Mouse (Mus musculus): ENCODE results near the gene Hrh2. TPM values are rescaled to one million over a fixed set of nuclear protein-coding genes. Genes with fewer than 3 reads are reported as not detected.

The Hrh2 gene
- polyA plus RNA-seq, 1 experiment from 2014 or later = not detected

- Histone ChIP-seq H3K9me3 (ENCODE audit: control insufficient read depth, low read length) (no peaks in the 10 kb centered on the region), H3K9ac (ENCODE audit: low read length) (no peak overlapping the region), H3K4me2 (no peak overlapping the region), H3K27me3 (ENCODE audit: control insufficient read depth, insufficient read depth, low read length) (no peaks in the 10 kb centered on the region), H3K4me3 (ENCODE audit: low read depth, low read length) (no peak overlapping the region), H3K27ac (ENCODE audit: low read depth, low read length) (no peak overlapping the region), H3K4me1 (ENCODE audit: control insufficient read depth, insufficient read depth, low read length) (no peaks in the 10 kb centered on the region), H3K36me3 (ENCODE audit: control insufficient read depth, insufficient read depth, low read length) (no peaks in the 10 kb centered on the region)
- no peak for ATAC-seq (ENCODE audit: low FRiP score)
- WGBS = 84% methylated on average over 10 of the region's 10 CpGs
- peak; percentile 39 for DNase-seq (ENCODE audit: low spot score, missing footprints)
These were observed 20.6 kb upstream of the Hrh2 start for GRCm38 (mm10) chr13:54171346-54171745.

GRCm38 (mm10) chr13:54171761-54172160 is 20.2 kb upstream of the Hrh2 start:
- Histone ChIP-seq H3K27ac (ENCODE audit: low read depth, low read length) (no peak overlapping the region), H3K9me3 (ENCODE audit: control insufficient read depth, low read length) (no peaks in the 10 kb centered on the region), H3K4me3 (ENCODE audit: low read depth, low read length) (no peak overlapping the region), H3K4me2 (no peak overlapping the region), H3K36me3 (ENCODE audit: control insufficient read depth, insufficient read depth, low read length) (no peaks in the 10 kb centered on the region), H3K27me3 (ENCODE audit: control insufficient read depth, insufficient read depth, low read length) (no peaks in the 10 kb centered on the region), H3K9ac (ENCODE audit: low read length) (no peak overlapping the region), H3K4me1 (ENCODE audit: control insufficient read depth, insufficient read depth, low read length) (no peaks in the 10 kb centered on the region)
- 76% methylated on average over 3 of the region's 3 CpGs for WGBS
- peak; percentile 66 for DNase-seq (ENCODE audit: low spot score, missing footprints)
- no peak for ATAC-seq (ENCODE audit: low FRiP score)

GRCm38 (mm10) chr13:54173941-54174340 is 18.0 kb upstream of the Hrh2 start:
- no peaks in the 10 kb centered on the region for H3K9me3 ChIP-seq (ENCODE audit: control insufficient read depth, low read length)
- no peak overlapping the region for H3K4me2 ChIP-seq
- H3K4me1 ChIP-seq (ENCODE audit: control insufficient read depth, insufficient read depth, low read length) = no peaks in the 10 kb centered on the region
- no peak overlapping the region for H3K27ac ChIP-seq (ENCODE audit: low read depth, low read length)
- H3K36me3 ChIP-seq (ENCODE audit: control insufficient read depth, insufficient read depth, low read length) = no peaks in the 10 kb centered on the region
- 89% methylated on average over 2 of the region's 2 CpGs for WGBS
- no peak overlapping the region for H3K9ac ChIP-seq (ENCODE audit: low read length)
- DNase-seq (ENCODE audit: low spot score, missing footprints) (peak; percentile 59), ATAC-seq (ENCODE audit: low FRiP score) (no peak)
- H3K4me3 ChIP-seq (ENCODE audit: low read depth, low read length) = no peak overlapping the region
- H3K27me3 ChIP-seq (ENCODE audit: control insufficient read depth, insufficient read depth, low read length) = no peaks in the 10 kb centered on the region

- Histone ChIP-seq H3K4me2 (no peak overlapping the region), H3K27ac (ENCODE audit: low read depth, low read length) (no peak overlapping the region), H3K27me3 (ENCODE audit: control insufficient read depth, insufficient read depth, low read length) (no peaks in the 10 kb centered on the region), H3K36me3 (ENCODE audit: control insufficient read depth, insufficient read depth, low read length) (no peaks in the 10 kb centered on the region), H3K9ac (ENCODE audit: low read length) (no peak overlapping the region), H3K4me3 (ENCODE audit: low read depth, low read length) (no peak overlapping the region), H3K9me3 (ENCODE audit: control insufficient read depth, low read length) (no peaks in the 10 kb centered on the region), H3K4me1 (ENCODE audit: control insufficient read depth, insufficient read depth, low read length) (no peaks in the 10 kb centered on the region)
- ATAC-seq (ENCODE audit: low FRiP score) (no peak), DNase-seq (ENCODE audit: low spot score, missing footprints) (no peak)
- 87% methylated on average over 4 of the region's 4 CpGs for WGBS
These were observed 17.2 kb upstream of the Hrh2 start for GRCm38 (mm10) chr13:54174703-54175102.

- no peaks in the 10 kb centered on the region for H3K9me3 ChIP-seq (ENCODE audit: control insufficient read depth, low read length)
- no peak for ATAC-seq (ENCODE audit: low FRiP score)
- H3K4me2 ChIP-seq = no peak overlapping the region
- H3K4me1 ChIP-seq (ENCODE audit: control insufficient read depth, insufficient read depth, low read length) = no peaks in the 10 kb centered on the region
- 91% methylated on average over 8 of the region's 8 CpGs for WGBS
- H3K36me3 ChIP-seq (ENCODE audit: control insufficient read depth, insufficient read depth, low read length) = no peaks in the 10 kb centered on the region
- no peak overlapping the region for H3K4me3 ChIP-seq (ENCODE audit: low read depth, low read length)
- DNase-seq (ENCODE audit: low spot score, missing footprints) = peak; percentile 39
- H3K27ac ChIP-seq (ENCODE audit: low read depth, low read length) = no peak overlapping the region
- H3K27me3 ChIP-seq (ENCODE audit: control insufficient read depth, insufficient read depth, low read length) = no peaks in the 10 kb centered on the region
- H3K9ac ChIP-seq (ENCODE audit: low read length) = no peak overlapping the region
These were observed 16.5 kb upstream of the Hrh2 start for GRCm38 (mm10) chr13:54175426-54175825.

- Histone ChIP-seq H3K36me3 (ENCODE audit: control insufficient read depth, insufficient read depth, low read length) (no peaks in the 10 kb centered on the region), H3K9ac (ENCODE audit: low read length) (no peak overlapping the region), H3K4me2 (no peak overlapping the region), H3K4me1 (ENCODE audit: control insufficient read depth, insufficient read depth, low read length) (no peaks in the 10 kb centered on the region), H3K27ac (ENCODE audit: low read depth, low read length) (no peak overlapping the region), H3K27me3 (ENCODE audit: control insufficient read depth, insufficient read depth, low read length) (no peaks in the 10 kb centered on the region), H3K4me3 (ENCODE audit: low read depth, low read length) (no peak overlapping the region), H3K9me3 (ENCODE audit: control insufficient read depth, low read length) (no peaks in the 10 kb centered on the region)
- ATAC-seq (ENCODE audit: low FRiP score) = no peak
- no peak for DNase-seq (ENCODE audit: low spot score, missing footprints)
- 86% methylated on average over 4 of the region's 4 CpGs for WGBS
These were observed 15.4 kb upstream of the Hrh2 start for GRCm38 (mm10) chr13:54176406-54177020.

GRCm38 (mm10) chr13:54177346-54177745 is 14.6 kb upstream of the Hrh2 start:
- H3K9me3 ChIP-seq (ENCODE audit: control insufficient read depth, low read length) = no peaks in the 10 kb centered on the region
- H3K9ac ChIP-seq (ENCODE audit: low read length) = no peak overlapping the region
- H3K4me1 ChIP-seq (ENCODE audit: control insufficient read depth, insufficient read depth, low read length) = no peaks in the 10 kb centered on the region
- no peak overlapping the region for H3K4me3 ChIP-seq (ENCODE audit: low read depth, low read length)
- 83% methylated on average over 2 of the region's 2 CpGs for WGBS
- no peaks in the 10 kb centered on the region for H3K36me3 ChIP-seq (ENCODE audit: control insufficient read depth, insufficient read depth, low read length)
- DNase-seq (ENCODE audit: low spot score, missing footprints) = no peak
- ATAC-seq (ENCODE audit: low FRiP score) = no peak
- no peak overlapping the region for H3K27ac ChIP-seq (ENCODE audit: low read depth, low read length)
- H3K27me3 ChIP-seq (ENCODE audit: control insufficient read depth, insufficient read depth, low read length) = no peaks in the 10 kb centered on the region
- H3K4me2 ChIP-seq = no peak overlapping the region

- no peak overlapping the region for H3K4me3 ChIP-seq (ENCODE audit: low read depth, low read length)
- no peak overlapping the region for H3K9ac ChIP-seq (ENCODE audit: low read length)
- no peak overlapping the region for H3K4me2 ChIP-seq
- no peak for ATAC-seq (ENCODE audit: low FRiP score)
- no peaks in the 10 kb centered on the region for H3K36me3 ChIP-seq (ENCODE audit: control insufficient read depth, insufficient read depth, low read length)
- H3K27me3 ChIP-seq (ENCODE audit: control insufficient read depth, insufficient read depth, low read length) = no peaks in the 10 kb centered on the region
- DNase-seq (ENCODE audit: low spot score, missing footprints) = no peak
- no peak overlapping the region for H3K27ac ChIP-seq (ENCODE audit: low read depth, low read length)
- WGBS = 82% methylated on average over 5 of the region's 5 CpGs
- H3K4me1 ChIP-seq (ENCODE audit: control insufficient read depth, insufficient read depth, low read length) = no peaks in the 10 kb centered on the region
- H3K9me3 ChIP-seq (ENCODE audit: control insufficient read depth, low read length) = no peaks in the 10 kb centered on the region
These were observed 13.3 kb upstream of the Hrh2 start for GRCm38 (mm10) chr13:54178647-54179046.

- no peak for DNase-seq (ENCODE audit: low spot score, missing footprints)
- no peak overlapping the region for H3K4me2 ChIP-seq
- H3K27me3 ChIP-seq (ENCODE audit: control insufficient read depth, insufficient read depth, low read length) = no peaks in the 10 kb centered on the region
- no peak overlapping the region for H3K4me3 ChIP-seq (ENCODE audit: low read depth, low read length)
- WGBS = 85% methylated on average over 3 of the region's 3 CpGs
- ATAC-seq (ENCODE audit: low FRiP score) = no peak
- H3K27ac ChIP-seq (ENCODE audit: low read depth, low read length) = no peak overlapping the region
- H3K4me1 ChIP-seq (ENCODE audit: control insufficient read depth, insufficient read depth, low read length) = no peaks in the 10 kb centered on the region
- H3K9me3 ChIP-seq (ENCODE audit: control insufficient read depth, low read length) = no peaks in the 10 kb centered on the region
- no peaks in the 10 kb centered on the region for H3K36me3 ChIP-seq (ENCODE audit: control insufficient read depth, insufficient read depth, low read length)
- no peak overlapping the region for H3K9ac ChIP-seq (ENCODE audit: low read length)
These were observed 12.0 kb upstream of the Hrh2 start for GRCm38 (mm10) chr13:54179971-54180370.

Data from midbrain, embryonic 11.5 days (tissue).